In the genomic region with DNA sequence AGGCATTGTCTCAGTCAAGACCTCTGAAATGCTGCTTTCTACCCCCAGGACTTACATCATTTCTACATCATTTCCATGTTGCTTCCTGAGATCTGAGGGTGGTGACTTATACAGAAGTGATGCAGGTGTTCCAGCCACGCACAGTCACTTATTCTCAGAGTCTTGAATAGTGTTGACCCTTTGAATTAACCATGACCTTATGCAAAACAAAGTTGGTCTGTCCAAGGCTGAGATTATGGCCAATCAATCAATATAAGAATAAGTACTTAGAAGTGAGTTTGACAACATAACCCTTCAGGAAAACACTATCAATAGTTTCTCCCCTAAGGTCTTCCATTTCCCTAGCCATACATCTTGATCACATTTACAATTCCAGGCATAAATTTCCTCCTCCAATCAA, we compare ENCODE assay signal across 23 mouse cellular contexts.
"Had no signal": no experiment of that assay in that cellular context is flagged by ENCODE, and none has a peak within 500 bp of the region (broad histone marks: within the 10 kb centered on the region; RNA-seq: fewer than 3 reads in every experiment).

No protein-coding gene starts in this region.

- H3K9ac ChIP-seq: heart, embryonic 12.5 days; hindbrain, embryonic 13.5 days; intestine, embryonic 15.5 days; limb, embryonic 12.5 days had no signal

- H3K36me3 ChIP-seq: heart, embryonic 10.5 days; heart, embryonic 12.5 days; hindbrain, embryonic 13.5 days; intestine, embryonic 15.5 days; limb, embryonic 10.5 days; limb, embryonic 12.5 days had no signal

- H3K4me1 ChIP-seq: heart, embryonic 10.5 days; heart, embryonic 12.5 days; intestine, embryonic 15.5 days; limb, embryonic 10.5 days; limb, embryonic 12.5 days had no signal

- H3K27ac ChIP-seq: gastrocnemius, adult 2 months; heart, embryonic 10.5 days; hindbrain, embryonic 13.5 days; intestine, embryonic 15.5 days; layer of hippocampus, adult 2 months; left cerebral cortex, adult 2 months; limb, embryonic 10.5 days; limb, embryonic 12.5 days had no signal

- DNase-seq: gastrocnemius, adult 2 months; gastrocnemius, postnatal 10 days; gastrocnemius, postnatal 25 days; heart, adult 18-20 months; heart, postnatal 10 days; heart, postnatal 4 days; kidney, adult 18-20 months; kidney, adult 8-10 months; kidney, postnatal 10 days; kidney, postnatal 25 days; kidney, postnatal 4 days; liver had no signal

- H3K4me3 ChIP-seq: gastrocnemius, adult 2 months; heart, embryonic 10.5 days; heart, embryonic 12.5 days; hindbrain, embryonic 13.5 days; intestine, embryonic 15.5 days; layer of hippocampus, adult 2 months; left cerebral cortex, adult 2 months; limb, embryonic 10.5 days; limb, embryonic 12.5 days had no signal

- H3K27me3 ChIP-seq: heart, embryonic 12.5 days; hindbrain, embryonic 13.5 days; intestine, embryonic 15.5 days; limb, embryonic 12.5 days had no signal

- ATAC-seq: inflammation-experienced regulatory T-cells, adult 6 months; intestine, embryonic 15.5 days; intestine, postnatal 0 days had no signal

- H3K9me3 ChIP-seq: heart, embryonic 10.5 days; heart, embryonic 12.5 days; hindbrain, embryonic 13.5 days; intestine, embryonic 15.5 days; limb, embryonic 10.5 days; limb, embryonic 12.5 days had no signal

- H3K4me2 ChIP-seq: heart, embryonic 12.5 days; hindbrain, embryonic 13.5 days; intestine, embryonic 15.5 days; limb, embryonic 12.5 days; liver, embryonic 11.5 days had no signal
